Mouse (Mus musculus) liver, adult 2 months (tissue): ENCODE data around the gene Iqgap3.

Experiments used
- CTCF ChIP-seq: fragments of 200-500 bp; IDR thresholded peaks from 2 replicates; pipeline ENCODE4 v1.5.1; 2011; ENCODE audit warnings: low read depth, low read length, control low read depth
- POLR2A ChIP-seq: fragments of 200-500 bp; IDR thresholded peaks from 2 replicates; pipeline ENCODE4 v1.6.1; 2011; ENCODE audit warnings: low read length, control low read depth; ENCODE audit not compliant: insufficient read depth; ENCODE audit errors: extremely low read depth

DNA sequence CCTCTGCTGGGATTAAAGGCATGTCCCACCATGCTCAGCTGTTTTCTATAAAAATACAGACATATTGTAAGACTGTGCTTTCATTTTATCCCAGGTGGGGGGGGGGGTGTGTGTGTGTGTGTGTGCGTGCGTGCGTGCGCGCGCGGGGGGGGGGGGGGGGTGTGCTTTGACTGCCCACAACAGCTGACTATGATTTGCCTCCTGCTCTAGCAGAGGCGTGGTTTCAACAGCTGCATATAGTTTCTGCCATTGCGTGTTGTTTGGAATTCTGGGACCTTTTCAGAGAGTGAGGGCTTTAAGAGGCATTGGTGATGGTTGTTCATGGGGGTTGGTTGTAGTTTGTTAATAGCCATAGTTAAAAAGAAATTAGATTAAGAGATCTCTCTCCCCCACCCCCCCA lies 3.7 kb downstream of the Iqgap3 start:
- TF ChIP-seq POLR2A (no peak), CTCF (no peak)
